17 mouse cellular contexts compared by ENCODE assay signal in the genomic region with DNA sequence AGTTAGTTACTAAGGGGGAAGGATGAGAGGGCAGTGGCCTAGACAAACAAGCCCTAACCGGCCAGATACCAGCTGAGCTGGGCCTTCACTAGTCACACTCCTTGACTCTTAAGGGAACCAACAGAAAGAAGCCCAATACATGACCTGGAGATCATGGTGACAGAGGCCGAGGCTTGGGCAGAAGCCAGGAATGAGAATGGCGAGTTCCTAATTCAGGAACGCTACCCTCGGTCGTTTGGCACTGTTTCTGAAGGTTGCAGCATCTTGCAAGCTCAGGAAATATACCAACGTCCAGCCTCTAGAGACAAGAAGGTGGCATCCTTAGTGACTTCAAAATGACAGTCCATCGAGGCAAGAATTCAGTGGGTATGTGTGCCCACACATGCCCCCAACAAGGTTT.
"Had no signal": no experiment of that assay in that cellular context is flagged by ENCODE, and none has a peak within 500 bp of the region (broad histone marks: within the 10 kb centered on the region; RNA-seq: fewer than 3 reads in every experiment).

No protein-coding gene starts in this region.

- H3K4me3 ChIP-seq: limb, embryonic 12.5 days; liver, embryonic 13.5 days; lung, embryonic 15.5 days; megakaryocyte, embryonic 14.5 days; midbrain, embryonic 15.5 days had no signal

- DNase-seq: kidney, postnatal 10 days; kidney, postnatal 4 days; layer of hippocampus, adult 9-11 months; layer of hippocampus, postnatal 36 days; liver; liver, embryonic 13.5 days; liver, postnatal 0 days; lung, postnatal 14 days; right cerebral cortex, postnatal 4 days; spleen, adult 18-20 months; thymus, adult 18-20 months; thymus, postnatal 14 days had no signal

- H3K27me3 ChIP-seq: midbrain, embryonic 15.5 days had no signal

- H3K27ac ChIP-seq: limb, embryonic 12.5 days; liver, embryonic 13.5 days; lung, embryonic 15.5 days; macrophage had no signal

- ATAC-seq: liver, postnatal 0 days; midbrain, embryonic 15.5 days had no signal
